Mouse (Mus musculus): ENCODE measurements around the gene Mpi. TPM values are rescaled to one million over a fixed set of nuclear protein-coding genes. Genes with fewer than 3 reads are reported as not detected.

Mpi gene
- polyA plus RNA-seq (2017; shearing (Covaris generic)): 8.5 TPM

DNA sequence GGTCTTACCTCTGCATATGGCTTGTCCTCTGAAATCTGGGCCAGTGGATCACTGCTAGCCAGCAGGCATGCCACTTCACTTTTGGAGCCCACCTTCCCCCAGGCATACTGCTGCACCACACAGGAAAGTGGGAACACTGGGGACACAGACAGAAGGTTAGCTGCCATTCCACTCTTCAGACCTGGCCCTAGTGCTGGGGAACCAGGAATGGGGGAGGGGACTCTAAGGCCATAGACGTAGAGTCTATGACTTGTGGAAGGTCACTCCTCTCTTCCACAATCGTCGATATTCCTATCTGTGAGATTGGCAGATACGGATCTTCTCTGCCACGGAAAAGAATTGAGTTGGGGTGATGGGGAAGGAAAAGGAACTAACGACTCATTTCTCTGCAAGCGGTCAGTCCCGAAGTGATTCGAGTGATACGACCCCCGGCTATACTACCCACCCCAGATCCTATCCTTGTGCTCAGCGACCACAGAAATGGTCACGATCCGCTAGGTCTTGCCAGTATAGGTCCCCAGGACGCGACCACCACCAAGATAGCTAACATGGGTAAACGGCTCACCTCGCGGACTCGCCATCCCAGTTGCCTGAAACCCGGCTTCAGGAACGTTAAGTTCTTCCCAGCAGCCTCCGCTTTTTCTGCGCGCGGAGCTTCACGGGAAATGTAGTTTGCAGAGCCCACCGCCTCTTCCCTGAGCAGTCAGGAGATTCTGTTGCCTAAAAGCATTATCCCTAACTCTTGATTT, at the start of gene Mpi:
Mpi (minus strand) TSS at position 625 of the 749 bp plus-strand sequence.

DNA sequence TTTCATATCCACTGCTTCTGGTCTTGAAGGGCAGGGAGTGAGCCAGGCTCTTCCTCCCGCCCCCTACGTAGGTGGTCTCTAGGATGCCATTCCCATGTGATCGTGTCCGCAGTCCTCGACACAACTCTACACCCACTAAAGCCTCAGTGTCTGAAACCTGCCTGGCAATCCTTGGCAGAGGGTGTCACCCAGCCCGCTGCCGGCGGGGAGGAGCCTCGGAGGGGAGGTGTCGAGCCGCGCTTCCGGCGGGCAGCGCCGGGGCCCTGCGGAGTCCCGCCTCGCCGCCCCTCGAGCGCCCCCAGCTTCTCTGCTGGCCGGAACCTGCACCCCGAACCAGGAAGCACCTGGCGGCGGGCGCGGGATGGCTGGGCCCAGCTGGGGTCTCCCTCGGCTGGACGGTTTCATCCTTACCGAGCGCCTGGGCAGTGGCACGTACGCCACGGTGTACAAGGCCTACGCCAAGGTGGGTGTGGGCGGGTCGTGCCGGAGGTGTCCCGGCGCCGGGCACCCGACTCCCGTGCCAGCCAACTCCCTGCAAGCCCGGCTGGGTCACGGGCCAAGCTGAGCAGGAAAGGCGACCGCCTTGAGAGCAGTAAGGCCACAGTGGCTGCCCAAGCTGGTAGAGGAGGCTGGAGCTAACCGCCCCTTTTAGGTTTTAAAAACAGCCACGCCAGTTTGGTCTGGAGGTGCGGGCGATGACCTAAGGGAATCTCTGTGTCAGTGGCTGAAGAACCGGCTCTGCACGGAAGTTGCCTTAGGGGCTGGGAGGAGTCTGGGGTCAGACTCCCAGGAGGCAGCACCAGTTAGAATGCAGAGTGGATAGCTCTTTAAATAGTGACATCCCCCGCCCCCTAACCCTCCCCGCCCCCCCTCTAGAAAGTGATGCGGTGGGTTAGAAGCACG, 36.9 kb upstream of the Mpi start, which contains the start of gene Ulk3:
Ulk3 (plus strand) TSS at position 229 of the 903 bp plus-strand sequence.

DNA sequence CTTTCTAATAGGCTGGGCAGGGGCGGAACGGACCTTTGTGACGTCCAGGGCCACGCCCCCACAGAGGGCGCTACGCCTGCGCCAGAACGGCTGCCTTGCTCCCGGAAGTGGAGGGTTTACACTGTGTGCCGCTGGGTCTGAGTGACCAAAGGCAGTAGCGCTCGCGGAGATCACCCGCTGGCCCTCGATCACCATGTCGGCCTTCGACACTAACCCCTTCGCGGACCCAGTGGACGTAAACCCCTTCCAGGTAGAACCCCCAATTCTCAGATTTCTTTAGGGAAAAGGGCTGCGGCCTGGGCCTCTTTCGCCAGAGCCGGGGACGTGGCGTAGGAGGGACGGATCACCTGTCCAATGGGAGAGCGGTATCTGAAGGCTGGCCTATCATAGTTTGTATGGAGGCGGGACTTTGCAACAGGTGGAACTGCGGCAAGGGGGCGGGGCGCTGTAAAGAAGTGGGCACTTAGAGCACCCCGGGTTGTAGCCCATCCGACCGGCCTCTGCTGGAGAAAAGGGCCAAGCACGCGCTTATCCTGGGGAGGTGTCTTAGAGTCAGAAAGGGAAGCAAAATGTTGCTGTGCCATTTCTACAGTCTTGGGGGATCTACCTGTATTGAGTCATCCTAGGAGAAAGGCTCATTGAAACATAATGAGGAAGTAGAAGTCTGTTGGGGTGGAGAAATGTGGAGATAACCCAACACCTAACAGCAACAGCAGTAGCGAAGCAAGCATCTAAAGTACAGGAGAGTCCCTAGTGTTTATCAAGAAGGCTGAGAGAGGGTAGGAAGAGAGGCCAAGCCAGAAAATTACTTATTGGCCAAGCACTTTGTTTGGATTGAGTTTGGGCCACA, 8.5 kb upstream of the Mpi start, which contains the start of gene Scamp2:
Scamp2 (plus strand) TSS at position 83 of the 850 bp plus-strand sequence.

DNA sequence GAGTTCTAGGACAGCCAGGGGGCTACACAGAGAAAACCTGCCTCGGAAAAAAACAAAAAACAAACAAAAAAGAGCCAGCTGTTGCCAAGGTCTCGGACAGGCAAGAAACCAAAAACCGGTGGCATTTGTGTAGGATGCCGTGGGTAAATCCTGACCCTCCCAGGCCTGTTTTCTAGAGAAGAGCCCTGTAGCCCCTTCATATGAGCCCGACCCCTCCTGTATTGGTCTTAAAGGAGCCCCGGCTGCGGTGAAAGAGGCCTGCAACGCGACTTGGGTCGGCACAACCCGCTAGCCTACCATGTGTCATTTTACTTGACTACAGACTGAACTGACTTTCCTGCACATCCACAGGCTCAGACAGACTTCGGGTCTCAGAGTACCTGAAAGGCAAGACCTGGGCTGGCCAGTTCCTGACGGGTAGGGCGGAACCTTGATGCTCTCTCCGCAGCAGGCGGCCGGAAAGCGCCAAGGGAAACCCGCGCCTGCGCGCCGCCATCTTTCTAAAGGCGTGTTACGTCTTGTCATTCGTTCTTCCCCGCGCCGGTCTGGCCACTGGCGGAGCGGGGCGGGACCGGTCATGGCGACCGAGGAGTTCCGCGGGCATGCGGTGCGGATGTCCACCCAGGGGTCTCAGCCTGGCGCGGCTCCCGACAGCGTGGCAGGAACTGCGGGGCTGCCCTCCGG, 15.4 kb downstream of the Mpi start, which contains the start of gene Fam219b:
Fam219b (plus strand) TSS at position 485 of the 684 bp plus-strand sequence.

DNA sequence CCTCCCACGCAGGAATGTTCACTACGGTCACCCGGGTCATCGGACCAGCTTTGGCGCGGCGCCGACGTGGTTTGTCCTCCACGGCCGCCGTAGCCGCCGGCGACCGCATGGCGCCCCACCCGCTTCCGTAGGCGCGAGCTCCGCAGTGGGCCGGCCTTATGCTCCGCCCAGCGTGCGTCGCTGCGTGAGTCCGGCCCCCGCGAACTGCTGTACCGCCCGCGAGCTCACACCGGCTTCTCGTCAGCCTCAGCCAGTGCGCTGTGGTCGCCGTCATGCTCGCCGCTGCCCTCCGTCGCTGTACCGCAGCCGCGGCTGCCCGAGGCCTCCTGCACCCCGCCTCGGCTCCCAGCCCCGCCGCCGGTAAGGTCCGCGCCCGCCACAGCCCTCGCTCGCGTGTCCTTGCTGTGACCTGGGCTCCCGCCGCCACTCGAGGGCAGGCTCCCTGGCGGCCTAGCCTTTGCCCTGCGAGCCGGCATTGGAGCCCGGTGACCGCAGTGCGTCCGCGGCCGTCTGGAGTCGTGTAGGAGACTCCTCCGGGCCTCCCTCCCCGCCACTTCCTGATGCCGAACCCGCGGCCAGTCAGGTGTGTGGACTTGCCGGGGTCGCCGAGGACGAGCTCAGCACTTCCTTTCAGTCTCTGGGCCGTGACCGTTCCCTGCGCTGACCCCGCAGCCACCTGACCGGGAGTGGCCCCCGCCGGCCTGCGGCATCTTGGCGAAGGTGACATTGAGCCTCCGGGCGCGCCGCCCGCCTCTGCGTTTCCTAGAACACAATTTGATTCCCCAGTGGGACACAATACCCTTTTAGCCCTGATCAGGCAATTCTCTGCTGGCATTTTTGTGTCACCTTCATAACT, 31.3 kb downstream of the Mpi start, which contains the start of gene Cox5a:
Cox5a (plus strand) TSS at position 219 of the 856 bp plus-strand sequence.

DNA sequence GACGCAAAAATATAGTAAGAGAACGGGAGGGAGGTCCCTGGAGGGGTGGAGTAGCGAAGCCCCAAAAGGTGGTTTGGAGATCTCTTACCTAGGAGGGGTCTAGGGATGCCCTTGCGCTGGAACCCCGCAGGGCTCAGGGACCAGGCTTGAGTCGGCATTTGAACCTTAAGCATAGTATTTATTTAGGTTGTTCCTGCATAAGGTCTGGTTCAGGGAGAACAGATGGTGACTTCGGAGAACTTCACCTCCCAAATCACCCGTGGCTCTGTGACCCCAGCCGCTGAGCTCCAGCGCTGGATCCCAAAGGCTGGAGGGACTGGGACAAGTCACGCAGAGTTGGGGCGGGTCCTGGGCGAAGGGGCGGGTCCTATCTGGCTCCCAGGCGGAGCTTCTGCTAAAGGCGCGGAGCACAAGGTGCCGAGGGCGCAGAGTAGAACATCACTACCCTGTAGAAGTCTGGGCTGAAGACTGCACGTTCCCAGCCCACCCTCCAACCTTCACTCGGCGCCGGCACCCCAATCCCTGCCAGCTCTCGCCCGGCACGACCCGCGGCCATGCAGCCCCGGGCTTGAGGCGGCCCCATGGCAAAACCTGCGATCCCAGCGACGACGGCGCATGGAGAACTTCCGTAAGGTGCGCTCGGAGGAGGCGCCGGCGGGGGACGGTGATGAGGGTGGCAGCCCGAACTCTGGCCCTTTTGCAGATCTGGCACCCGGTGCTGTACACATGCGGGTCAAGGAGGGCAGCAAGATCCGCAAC, 48.8 kb downstream of the Mpi start, which contains the start of gene Rpp25:
Rpp25 (plus strand) TSS at position 405 of the 759 bp plus-strand sequence.

Other genes with a start within 250 kb of the Mpi start
- 85.0 TPM for gene Ppcdc, start 112.6 kb downstream of the Mpi start, polyA plus RNA-seq (2017; shearing (Covaris generic))
- 0.30 TPM for gene Scamp5, start 84.7 kb downstream of the Mpi start, polyA plus RNA-seq (2017; shearing (Covaris generic))
- gene Rpp25, start 48.7 kb downstream of the Mpi start, polyA plus RNA-seq (2017; shearing (Covaris generic)): not detected
- gene Cox5a, start 31.5 kb downstream of the Mpi start, polyA plus RNA-seq (2017; shearing (Covaris generic)): 261 TPM
- gene Fam219b, start 15.2 kb downstream of the Mpi start, polyA plus RNA-seq (2017; shearing (Covaris generic)): 11.2 TPM
- 77.3 TPM for gene Scamp2, start 8.2 kb upstream of the Mpi start, polyA plus RNA-seq (2017; shearing (Covaris generic))
- gene Ulk3, start 36.7 kb upstream of the Mpi start, polyA plus RNA-seq (2017; shearing (Covaris generic)): 33.8 TPM
- gene Cplx3, start 53.5 kb upstream of the Mpi start, polyA plus RNA-seq (2017; shearing (Covaris generic)): not detected
- not detected for gene Lman1l, start 68.0 kb upstream of the Mpi start, polyA plus RNA-seq (2017; shearing (Covaris generic))
- gene Csk, start 100.9 kb upstream of the Mpi start, polyA plus RNA-seq (2017; shearing (Covaris generic)): 81.2 TPM
- gene Cyp1a2, start 130.9 kb upstream of the Mpi start, polyA plus RNA-seq (2017; shearing (Covaris generic)): not detected
- not detected for gene Cyp1a1, start 135.2 kb upstream of the Mpi start, polyA plus RNA-seq (2017; shearing (Covaris generic))
- 24.8 TPM for gene Edc3, start 155.8 kb upstream of the Mpi start, polyA plus RNA-seq (2017; shearing (Covaris generic))
- gene Clk3, start 213.1 kb upstream of the Mpi start, polyA plus RNA-seq (2017; shearing (Covaris generic)): 219 TPM

All from effector memory CD4-positive, alpha-beta T cell, adult 7 months (primary cell).